Comparison of ENCODE assay signal across 29 mouse cellular contexts in the genomic region with DNA sequence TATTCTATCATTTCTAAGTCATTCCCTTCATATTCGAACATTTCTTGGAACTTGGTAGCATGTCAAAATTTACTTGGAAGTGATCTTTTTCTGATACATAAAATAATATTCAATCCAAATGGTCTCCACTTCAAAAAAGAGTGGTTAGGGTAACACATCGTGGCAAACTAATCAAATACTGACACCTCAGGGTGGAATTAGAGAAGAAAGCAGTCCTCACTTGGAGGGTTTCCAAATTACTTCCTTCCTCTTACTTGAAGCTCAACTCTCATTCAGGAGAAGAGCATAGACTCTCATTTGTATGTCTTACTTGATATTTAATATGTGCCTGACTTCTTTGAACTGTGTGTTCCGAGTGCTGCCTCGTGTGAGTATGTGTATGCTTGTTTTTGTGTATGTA.
A peak's percentile ranks its signal among the peaks of the same experiment; 100 is the strongest.
DNase-seq lines count a peak whose midpoint lies in the region; ATAC-seq lines count a peak whose summit lies in the region.
"Had no signal": no experiment of that assay in that cellular context is flagged by ENCODE, and none has a peak within 500 bp of the region (broad histone marks: within the 10 kb centered on the region; RNA-seq: fewer than 3 reads in every experiment).

No protein-coding gene starts in this region.

- no peak overlapping the region for H3K4me2 ChIP-seq in midbrain, embryonic 15.5 days
- H3K4me2 ChIP-seq: forebrain, embryonic 13.5 days; heart, embryonic 13.5 days; hindbrain, embryonic 13.5 days had no signal

- ATAC-seq in midbrain, embryonic 15.5 days (replicated peaks): no peak
- peak; percentile 36 for ATAC-seq in granulocyte monocyte progenitor cell, adult 5-6 weeks (replicated peaks; ENCODE audit: poor library complexity, severe bottlenecking)
- ATAC-seq in megakaryocyte progenitor cell, adult 5-6 weeks (replicated peaks; ENCODE audit: poor library complexity): peak; percentile 44
- ATAC-seq: CD4-positive, CD25-positive, alpha-beta regulatory T cell, adult 4 months; forebrain, embryonic 13.5 days; forebrain, embryonic 16.5 days; hindbrain, postnatal 0 days; inflammation-experienced regulatory T-cells, adult 6 months; intestine, embryonic 16.5 days had no signal

- H3K9ac ChIP-seq in midbrain, embryonic 15.5 days: no peak overlapping the region
- H3K9ac ChIP-seq: forebrain, embryonic 13.5 days; heart, embryonic 13.5 days; hindbrain, embryonic 13.5 days had no signal

- 89% methylated on average over 4 of the region's 4 CpGs for WGBS in midbrain, embryonic 10.5 days
- WGBS in midbrain, embryonic 15.5 days: 83% methylated on average over 4 of the region's 4 CpGs

- H3K27ac ChIP-seq in midbrain, embryonic 10.5 days (replicated peaks): peak overlapping the region; percentile 83
- no peak overlapping the region for H3K27ac ChIP-seq in midbrain, embryonic 15.5 days
- H3K27ac ChIP-seq: forebrain, embryonic 13.5 days; heart, adult 2 months; heart, embryonic 10.5 days; heart, embryonic 13.5 days; hindbrain, postnatal 0 days had no signal

- H3K4me1 ChIP-seq in midbrain, embryonic 10.5 days: peaks cover 33% of the 10 kb centered on the region
- peaks cover 15% of the 10 kb centered on the region; the same call in 1 of the 2 replicates for H3K4me1 ChIP-seq in midbrain, embryonic 15.5 days

- no peaks in the 10 kb centered on the region for H3K36me3 ChIP-seq in midbrain, embryonic 10.5 days
- H3K36me3 ChIP-seq in midbrain, embryonic 15.5 days (replicated peaks): no peaks in the 10 kb centered on the region
- H3K36me3 ChIP-seq: forebrain, embryonic 10.5 days; heart, embryonic 10.5 days; heart, embryonic 13.5 days; hindbrain, embryonic 13.5 days had no signal

- no peaks in the 10 kb centered on the region for H3K9me3 ChIP-seq in midbrain, embryonic 10.5 days (replicated peaks)
- no peaks in the 10 kb centered on the region for H3K9me3 ChIP-seq in midbrain, embryonic 15.5 days
- H3K9me3 ChIP-seq: forebrain, embryonic 10.5 days; forebrain, embryonic 13.5 days; heart, embryonic 10.5 days; heart, embryonic 13.5 days; hindbrain, embryonic 13.5 days had no signal

- no peak for DNase-seq in midbrain, embryonic 10.5 days (ENCODE audit: low spot score)
- DNase-seq in MEL-GATA-1-ER (ENCODE audit: extremely low read depth, low read depth): peak; percentile 77
- no peak for DNase-seq in frontal cortex, postnatal 10 days (ENCODE audit: low spot score in 2 of 2)
- DNase-seq in cerebellum, adult 11-12 months: no peak
- DNase-seq in thymus, adult 18-20 months: no peak
- DNase-seq: adrenal gland, adult 2 months; adrenal gland, postnatal 25 days; cerebellum, adult 18-20 months; cerebellum, adult 9-10 months; cerebellum, postnatal 14 days; embryo, embryonic 11 days; gastrocnemius, postnatal 25 days; heart, adult 2 months; heart, postnatal 14 days; heart, postnatal 4 days; kidney, adult 18-20 months had no signal

- no peaks in the 10 kb centered on the region for H3K27me3 ChIP-seq in midbrain, embryonic 10.5 days (ENCODE audit: low read depth, poor library complexity, severe bottlenecking)
- no peaks in the 10 kb centered on the region for H3K27me3 ChIP-seq in midbrain, embryonic 15.5 days (replicated peaks)
- H3K27me3 ChIP-seq: forebrain, embryonic 13.5 days; heart, embryonic 13.5 days; hindbrain, embryonic 13.5 days had no signal

- H3K4me3 ChIP-seq in midbrain, embryonic 10.5 days: no peak overlapping the region
- no peak overlapping the region for H3K4me3 ChIP-seq in midbrain, embryonic 15.5 days
- H3K4me3 ChIP-seq: forebrain, embryonic 10.5 days; forebrain, embryonic 13.5 days; heart, adult 2 months; heart, embryonic 10.5 days; heart, embryonic 13.5 days; hindbrain, embryonic 13.5 days had no signal
